8 mouse cellular contexts compared by ENCODE assay signal in the genomic region with DNA sequence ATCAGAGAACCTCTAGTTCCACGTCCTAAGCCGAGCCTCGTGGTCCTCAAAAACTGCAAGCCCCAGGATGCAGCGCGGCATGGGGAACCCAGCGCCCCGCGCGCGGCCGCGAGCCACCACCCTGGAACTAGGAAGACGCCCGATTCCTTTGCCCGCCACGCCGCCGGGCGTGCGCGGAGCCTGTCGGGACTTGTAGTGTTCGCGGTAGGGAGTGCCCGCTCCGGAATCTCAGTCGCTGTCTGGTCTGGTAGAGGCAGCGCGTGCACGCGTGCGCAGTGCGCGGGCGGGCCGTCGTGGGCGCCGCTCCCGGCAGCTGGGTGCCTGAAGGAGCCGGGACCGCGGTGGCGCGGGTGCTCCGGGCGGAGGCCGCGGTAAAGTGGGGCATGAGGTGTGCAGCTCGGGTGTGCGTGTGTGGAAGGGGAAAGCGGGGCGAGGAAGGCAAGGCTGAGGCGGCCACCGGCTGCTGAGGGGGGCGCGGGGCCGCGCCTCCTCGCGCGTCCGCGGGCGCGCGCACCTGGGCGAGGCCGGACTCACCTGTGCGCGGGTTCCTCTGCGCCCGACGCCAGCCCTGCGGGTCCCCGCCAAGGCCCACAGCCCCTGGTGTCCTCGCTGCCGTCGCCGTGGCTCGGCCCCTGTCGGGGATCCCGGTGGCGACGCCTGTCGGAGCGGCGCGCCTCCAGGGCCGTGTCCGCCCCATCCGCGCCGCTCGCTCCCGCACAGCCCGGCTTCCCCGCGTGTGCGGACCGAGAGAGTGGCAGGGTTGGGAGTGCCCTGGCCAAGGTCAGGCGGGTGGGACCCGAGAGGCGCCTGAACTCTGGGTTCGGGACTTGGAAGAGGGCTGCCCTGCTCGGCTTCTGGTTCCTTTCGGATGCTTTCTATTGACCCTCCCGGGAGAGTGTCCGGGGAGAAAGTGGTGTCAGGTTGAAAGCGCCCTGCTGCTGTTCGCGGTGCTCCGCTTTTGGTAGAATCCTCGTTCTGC. TPM values are rescaled to one million over a fixed set of nuclear protein-coding genes. Genes with fewer than 3 reads are reported as not detected.
DNase-seq lines count a peak whose midpoint lies in the region; ATAC-seq and TF ChIP-seq lines count a peak whose summit lies in the region.

Gene Plekha1 (plus strand): TSS at position 144 of the 979 bp plus-strand sequence.

- peak; percentile 98 for DNase-seq in ES-CJ7 (ENCODE audit: low read depth, low spot score)
- peak; percentile 98 to 99 for DNase-seq in cerebellum, adult 18-20 months
- DNase-seq in forelimb bud, embryonic 11.5 days (ENCODE audit: low read depth, low spot score): peak; percentile 97
- peak; percentile 96 for DNase-seq in heart, postnatal 4 days
- DNase-seq in layer of hippocampus, adult 2 months (ENCODE audit: low spot score in 2 of 2): peak; percentile 98 to 99
- DNase-seq in lung, adult 2 months: peak; percentile 93
- DNase-seq in testis, postnatal 10 days (ENCODE audit: low spot score): peak; percentile 92

- H3K27ac ChIP-seq in layer of hippocampus, adult 2 months: peak within 1 kb of the TSS; percentile 98
- peak within 1 kb of the TSS; percentile 94 for H3K27ac ChIP-seq in neural tube, embryonic 15.5 days (replicated peaks)

- H3K4me1 ChIP-seq in lung, adult 2 months (ENCODE audit: control insufficient read depth, insufficient read depth, low read length): peaks cover 8% of the 10 kb centered on the region
- H3K4me1 ChIP-seq in neural tube, embryonic 15.5 days: peaks cover 19% of the 10 kb centered on the region

- WGBS in lung, adult 2 months: under 1% methylated on average over 109 of the region's 114 CpGs
- WGBS in neural tube, embryonic 15.5 days: under 1% methylated on average over 114 of the region's 114 CpGs

- ATAC-seq in neural tube, embryonic 15.5 days (ENCODE audit: low FRiP score): peak; percentile 99

- peak within 1 kb of the TSS; percentile 67 for H3K4me3 ChIP-seq in layer of hippocampus, adult 2 months
- H3K4me3 ChIP-seq in lung, adult 2 months (replicated peaks; ENCODE audit: extremely low read depth, low read depth, low read length): peak within 1 kb of the TSS; percentile 98
- peak within 1 kb of the TSS; percentile 89 for H3K4me3 ChIP-seq in neural tube, embryonic 15.5 days (replicated peaks)

- peak within 1 kb of the TSS; percentile 82 for H3K9ac ChIP-seq in neural tube, embryonic 15.5 days (replicated peaks)

- TF ChIP-seq CTCF in layer of hippocampus, adult 2 months (conservative IDR thresholded peaks at IDR 0.05): peak; percentile 19; the same call in 1 of the 2 replicates
- no peak for TF ChIP-seq CTCF in lung, adult 2 months (IDR thresholded peaks at IDR 0.05; ENCODE audit: insufficient read depth, low read length)

- no peaks in the 10 kb centered on the region for H3K36me3 ChIP-seq in neural tube, embryonic 15.5 days

- H3K9me3 ChIP-seq in neural tube, embryonic 15.5 days (replicated peaks): no peaks in the 10 kb centered on the region

- peak; percentile 58; the same call in 1 of the 2 replicates for TF ChIP-seq POLR2A in lung, adult 2 months (IDR thresholded peaks at IDR 0.05; ENCODE audit: borderline replicate concordance, extremely low read depth, low read depth, low read length)

- H3K27me3 ChIP-seq in neural tube, embryonic 15.5 days (replicated peaks): no peaks in the 10 kb centered on the region

- H3K4me2 ChIP-seq in neural tube, embryonic 15.5 days: peak within 1 kb of the TSS; percentile 66

RNA-seq across cellular contexts. Expression of gene Plekha1, which starts in this region (rescaled TPM):
- 10 to 100 TPM; 60.1 TPM for total RNA-seq in heart, postnatal 4 days (2021)
- total RNA-seq in layer of hippocampus, adult 2 months (2021): 10 to 100 TPM; 87.1 to 91.2 TPM
- 66.8 and 99.2 TPM in 2 replicates for polyA plus RNA-seq in lung, adult 2 months (2012; rRNA removed)
- polyA plus RNA-seq in neural tube, embryonic 15.5 days (2015; fragmentation: Nextera tagmentation; extraction: Ambion mirVana): 53.6 and 57.9 TPM in 2 replicates

Comparison
In these comparisons a context has a peak if more than half of its experiments do, and no peak if none do; other contexts are left out.
1. Peak in every context shown above with its lines: DNase-seq, ATAC-seq, H3K4me3 ChIP-seq and H3K27ac ChIP-seq.